Mouse (Mus musculus): ENCODE results near the gene Cnot1. TPM values are rescaled to one million over a fixed set of nuclear protein-coding genes. Genes with fewer than 3 reads are reported as not detected.

Gene Cnot1
- 113 and 117 TPM in 2 replicates for polyA plus RNA-seq (2014; fragmentation: Nextera tagmentation; extraction: Ambion mirVana)

GRCm38 (mm10) chr8:95807331-95807843 is at the start of gene Cnot1:
Gene Cnot1 (minus strand): TSS chr8:95807464.
- Histone ChIP-seq H3K9ac (replicated peaks; ENCODE audit: low read depth, low read length) (peak within 1 kb of the TSS; percentile 98), H3K36me3 (ENCODE audit: control insufficient read depth, insufficient read depth, low read length) (no peaks in the 10 kb centered on the region; the same call in 1 of the 2 replicates), H3K27me3 (ENCODE audit: control insufficient read depth, insufficient read depth, low read length) (no peaks in the 10 kb centered on the region), H3K4me2 (replicated peaks; ENCODE audit: low read depth, low read length) (peak within 1 kb of the TSS; percentile 71), H3K27ac (ENCODE audit: low read length) (peak within 1 kb of the TSS; percentile 97), H3K9me3 (ENCODE audit: control insufficient read depth, low read depth, low read length) (no peaks in the 10 kb centered on the region), H3K4me1 (ENCODE audit: control insufficient read depth, insufficient read depth, low read length) (peaks cover 11% of the 10 kb centered on the region), H3K4me3 (ENCODE audit: low read depth, low read length) (peak within 1 kb of the TSS; percentile 98)
- under 1% methylated on average over 44 of the region's 44 CpGs for WGBS
- ATAC-seq (ENCODE audit: insufficient number of reproducible peaks, insufficient read depth, low FRiP score, low read depth), result peak; percentile 96

GRCm38 (mm10) chr8:95854174-95854573 is 46.9 kb upstream of the Cnot1 start:
- no peaks in the 10 kb centered on the region for H3K36me3 ChIP-seq (ENCODE audit: control insufficient read depth, insufficient read depth, low read length)
- no peaks in the 10 kb centered on the region for H3K27me3 ChIP-seq (ENCODE audit: control insufficient read depth, insufficient read depth, low read length)
- no peak overlapping the region for H3K9ac ChIP-seq (replicated peaks; ENCODE audit: low read depth, low read length)
- ATAC-seq (ENCODE audit: insufficient number of reproducible peaks, insufficient read depth, low FRiP score, low read depth), result no peak
- 83% methylated on average over 6 of the region's 6 CpGs for WGBS
- H3K4me1 ChIP-seq (ENCODE audit: control insufficient read depth, insufficient read depth, low read length), result peaks cover 6% of the 10 kb centered on the region; the same call in 1 of the 2 replicates
- no peak overlapping the region for H3K4me2 ChIP-seq (replicated peaks; ENCODE audit: low read depth, low read length)
- H3K27ac ChIP-seq (ENCODE audit: low read length), result no peak overlapping the region
- no peak overlapping the region for H3K4me3 ChIP-seq (ENCODE audit: low read depth, low read length)
- H3K9me3 ChIP-seq (ENCODE audit: control insufficient read depth, low read depth, low read length), result no peaks in the 10 kb centered on the region

- Histone ChIP-seq H3K27me3 (ENCODE audit: control insufficient read depth, insufficient read depth, low read length) (no peaks in the 10 kb centered on the region), H3K4me1 (ENCODE audit: control insufficient read depth, insufficient read depth, low read length) (peaks cover 6% of the 10 kb centered on the region; the same call in 1 of the 2 replicates), H3K4me3 (ENCODE audit: low read depth, low read length) (peak within 1 kb of the TSS; percentile 66), H3K9me3 (ENCODE audit: control insufficient read depth, low read depth, low read length) (no peaks in the 10 kb centered on the region), H3K27ac (ENCODE audit: low read length) (no peak within 1 kb of the TSS), H3K9ac (replicated peaks; ENCODE audit: low read depth, low read length) (peak within 1 kb of the TSS; percentile 46; the same call in 1 of the 2 replicates), H3K4me2 (replicated peaks; ENCODE audit: low read depth, low read length) (peak within 1 kb of the TSS; percentile 79), H3K36me3 (ENCODE audit: control insufficient read depth, insufficient read depth, low read length) (no peaks in the 10 kb centered on the region)
- WGBS, result 14% methylated on average over 22 of the region's 22 CpGs
- peak; percentile 95 for ATAC-seq (ENCODE audit: insufficient number of reproducible peaks, insufficient read depth, low FRiP score, low read depth)
These were observed 46.0 kb upstream of the Cnot1 start, which contains the start of gene Slc38a7 for GRCm38 (mm10) chr8:95853102-95853843. Gene Slc38a7 (minus strand): TSS chr8:95853539.

- H3K9me3 ChIP-seq (ENCODE audit: control insufficient read depth, low read depth, low read length), result no peaks in the 10 kb centered on the region
- peaks cover 6% of the 10 kb centered on the region; the same call in 1 of the 2 replicates for H3K4me1 ChIP-seq (ENCODE audit: control insufficient read depth, insufficient read depth, low read length)
- no peaks in the 10 kb centered on the region for H3K27me3 ChIP-seq (ENCODE audit: control insufficient read depth, insufficient read depth, low read length)
- peak overlapping the region; percentile 25; the same call in 1 of the 2 replicates for H3K9ac ChIP-seq (replicated peaks; ENCODE audit: low read depth, low read length)
- H3K4me3 ChIP-seq (ENCODE audit: low read depth, low read length), result peak overlapping the region; percentile 66; the same call in 1 of the 2 replicates
- H3K4me2 ChIP-seq (replicated peaks; ENCODE audit: low read depth, low read length), result peak overlapping the region; percentile 79
- H3K27ac ChIP-seq (ENCODE audit: low read length), result no peak overlapping the region
- no peaks in the 10 kb centered on the region for H3K36me3 ChIP-seq (ENCODE audit: control insufficient read depth, insufficient read depth, low read length)
- 68% methylated on average over 4 of the region's 4 CpGs for WGBS
- ATAC-seq (ENCODE audit: insufficient number of reproducible peaks, insufficient read depth, low FRiP score, low read depth), result no peak
These were observed 45.0 kb upstream of the Cnot1 start for GRCm38 (mm10) chr8:95852290-95852689.

- no peak for ATAC-seq (ENCODE audit: insufficient number of reproducible peaks, insufficient read depth, low FRiP score, low read depth)
These were observed 43.1 kb upstream of the Cnot1 start for GRCm38 (mm10) chr8:95850326-95850725.

GRCm38 (mm10) chr8:95848734-95849464 is 41.6 kb upstream of the Cnot1 start:
- ATAC-seq (ENCODE audit: insufficient number of reproducible peaks, insufficient read depth, low FRiP score, low read depth), result no peak
- Histone ChIP-seq H3K27me3 (ENCODE audit: control insufficient read depth, insufficient read depth, low read length) (no peaks in the 10 kb centered on the region), H3K9me3 (ENCODE audit: control insufficient read depth, low read depth, low read length) (no peaks in the 10 kb centered on the region), H3K4me1 (ENCODE audit: control insufficient read depth, insufficient read depth, low read length) (peaks cover 6% of the 10 kb centered on the region; the same call in 1 of the 2 replicates), H3K9ac (replicated peaks; ENCODE audit: low read depth, low read length) (no peak overlapping the region), H3K4me2 (replicated peaks; ENCODE audit: low read depth, low read length) (no peak overlapping the region), H3K27ac (ENCODE audit: low read length) (no peak overlapping the region), H3K4me3 (ENCODE audit: low read depth, low read length) (no peak overlapping the region), H3K36me3 (ENCODE audit: control insufficient read depth, insufficient read depth, low read length) (peaks cover 12% of the 10 kb centered on the region; the same call in 1 of the 2 replicates)
- WGBS, result 90% methylated on average over 19 of the region's 19 CpGs

More at GRCm38 (mm10) chr8:95850326-95850725, 43.1 kb upstream of the Cnot1 start:
- Histone ChIP-seq H3K4me1 (ENCODE audit: control insufficient read depth, insufficient read depth, low read length) (peaks cover 6% of the 10 kb centered on the region; the same call in 1 of the 2 replicates), H3K4me2 (replicated peaks; ENCODE audit: low read depth, low read length) (no peak overlapping the region), H3K9ac (replicated peaks; ENCODE audit: low read depth, low read length) (no peak overlapping the region), H3K4me3 (ENCODE audit: low read depth, low read length) (no peak overlapping the region), H3K27ac (ENCODE audit: low read length) (no peak overlapping the region), H3K27me3 (ENCODE audit: control insufficient read depth, insufficient read depth, low read length) (no peaks in the 10 kb centered on the region), H3K9me3 (ENCODE audit: control insufficient read depth, low read depth, low read length) (no peaks in the 10 kb centered on the region), H3K36me3 (ENCODE audit: control insufficient read depth, insufficient read depth, low read length) (peaks cover 6% of the 10 kb centered on the region; the same call in 1 of the 2 replicates)
- 94% methylated on average over 2 of the region's 2 CpGs for WGBS

- ATAC-seq (ENCODE audit: insufficient number of reproducible peaks, insufficient read depth, low FRiP score, low read depth), result no peak
- Histone ChIP-seq H3K36me3 (ENCODE audit: control insufficient read depth, insufficient read depth, low read length) (peaks cover 12% of the 10 kb centered on the region; the same call in 1 of the 2 replicates), H3K27me3 (ENCODE audit: control insufficient read depth, insufficient read depth, low read length) (no peaks in the 10 kb centered on the region), H3K27ac (ENCODE audit: low read length) (no peak overlapping the region), H3K4me2 (replicated peaks; ENCODE audit: low read depth, low read length) (no peak overlapping the region), H3K9me3 (ENCODE audit: control insufficient read depth, low read depth, low read length) (no peaks in the 10 kb centered on the region), H3K4me3 (ENCODE audit: low read depth, low read length) (no peak overlapping the region), H3K4me1 (ENCODE audit: control insufficient read depth, insufficient read depth, low read length) (peaks cover 6% of the 10 kb centered on the region; the same call in 1 of the 2 replicates), H3K9ac (replicated peaks; ENCODE audit: low read depth, low read length) (no peak overlapping the region)
- WGBS, result 83% methylated on average over 24 of the region's 24 CpGs
These were observed 40.8 kb upstream of the Cnot1 start for GRCm38 (mm10) chr8:95848061-95848551.

GRCm38 (mm10) chr8:95845026-95845425 is 37.8 kb upstream of the Cnot1 start:
- no peak overlapping the region for H3K27ac ChIP-seq (ENCODE audit: low read length)
- H3K9ac ChIP-seq (replicated peaks; ENCODE audit: low read depth, low read length), result no peak overlapping the region
- no peak overlapping the region for H3K4me2 ChIP-seq (replicated peaks; ENCODE audit: low read depth, low read length)
- H3K4me1 ChIP-seq (ENCODE audit: control insufficient read depth, insufficient read depth, low read length), result no peaks in the 10 kb centered on the region
- H3K4me3 ChIP-seq (ENCODE audit: low read depth, low read length), result no peak overlapping the region
- H3K9me3 ChIP-seq (ENCODE audit: control insufficient read depth, low read depth, low read length), result no peaks in the 10 kb centered on the region
- H3K36me3 ChIP-seq (ENCODE audit: control insufficient read depth, insufficient read depth, low read length), result peaks cover 12% of the 10 kb centered on the region; the same call in 1 of the 2 replicates
- no peaks in the 10 kb centered on the region for H3K27me3 ChIP-seq (ENCODE audit: control insufficient read depth, insufficient read depth, low read length)
- 88% methylated on average over 7 of the region's 7 CpGs for WGBS
- no peak for ATAC-seq (ENCODE audit: insufficient number of reproducible peaks, insufficient read depth, low FRiP score, low read depth)

Data from stomach, embryonic 14.5 days (tissue).